Mouse (Mus musculus): ENCODE results near the gene Srsf1.
"Not testable (repeated sequence)": the region's sequence is repeated elsewhere in the genome, so short reads cannot be mapped to it uniquely, and the experiment has no call there.

Gene Srsf1

GRCm38 (mm10) chr11:88044314-88044713, 2.9 kb upstream of the Srsf1 start:
- DNase-seq, result no peak

GRCm38 (mm10) chr11:88045159-88045558, 2.0 kb upstream of the Srsf1 start:
- not testable (repeated sequence) for DNase-seq

GRCm38 (mm10) chr11:88045878-88046277, 1.3 kb upstream of the Srsf1 start:
- DNase-seq, result no peak

GRCm38 (mm10) chr11:88046323-88046937, 743 bp upstream of the Srsf1 start:
- peak; percentile 21 for DNase-seq

- DNase-seq, result peak; percentile 84
Measured at GRCm38 (mm10) chr11:88047871-88048531, 828 bp downstream of the Srsf1 start.

GRCm38 (mm10) chr11:88048961-88049670, 1.9 kb downstream of the Srsf1 start:
- no peak for DNase-seq

GRCm38 (mm10) chr11:88049732-88050131, 2.6 kb downstream of the Srsf1 start:
- no peak for DNase-seq

- DNase-seq, result no peak
Measured at GRCm38 (mm10) chr11:88052638-88053037, 5.5 kb downstream of the Srsf1 start.

GRCm38 (mm10) chr11:88053821-88054220, 6.6 kb downstream of the Srsf1 start:
- no peak for DNase-seq

GRCm38 (mm10) chr11:88054589-88054988, 7.4 kb downstream of the Srsf1 start:
- peak; percentile 69 for DNase-seq

GRCm38 (mm10) chr11:88055777-88056176, 8.6 kb downstream of the Srsf1 start:
- DNase-seq, result no peak

GRCm38 (mm10) chr11:88057788-88058187, 10.6 kb downstream of the Srsf1 start:
- DNase-seq, result no peak

- peak; percentile 85 for DNase-seq
Measured at GRCm38 (mm10) chr11:88059141-88059540, 12.0 kb downstream of the Srsf1 start.

- no peak for DNase-seq
Measured at GRCm38 (mm10) chr11:88061892-88062625, 14.9 kb downstream of the Srsf1 start.

- no peak for DNase-seq
Measured at GRCm38 (mm10) chr11:88065732-88066131, 18.6 kb downstream of the Srsf1 start.

GRCm38 (mm10) chr11:88067191-88067585, 20.0 kb downstream of the Srsf1 start:
- DNase-seq, result peak; percentile 33

- peak; percentile 92 for DNase-seq
Measured at GRCm38 (mm10) chr11:88067586-88068410, 20.6 kb downstream of the Srsf1 start, which contains the start of gene Vezf1. Gene Vezf1 (plus strand): TSS chr11:88068279.

- DNase-seq, result peak; percentile 63
Measured at GRCm38 (mm10) chr11:88068411-88069245, 21.5 kb downstream of the Srsf1 start.

GRCm38 (mm10) chr11:88069246-88069570, 22.0 kb downstream of the Srsf1 start:
- no peak for DNase-seq

- no peak for DNase-seq
Measured at GRCm38 (mm10) chr11:88070392-88070791, 23.2 kb downstream of the Srsf1 start.

GRCm38 (mm10) chr11:88071113-88071512, 23.9 kb downstream of the Srsf1 start:
- no peak for DNase-seq
